Mouse (Mus musculus): ENCODE results near the gene Sec13. TPM values are rescaled to one million over a fixed set of nuclear protein-coding genes. Genes with fewer than 3 reads are reported as not detected.

Gene Sec13
- polyA plus RNA-seq, 1 experiment from 2014 or later = 250 TPM

- H3K9me3 ChIP-seq (ENCODE audit: control insufficient read depth, low read length) = no peaks in the 10 kb centered on the region
- H3K27ac ChIP-seq (ENCODE audit: low read depth) = no peak overlapping the region
- H3K4me3 ChIP-seq (ENCODE audit: low read depth, low read length) = no peak overlapping the region
- no peak overlapping the region for H3K4me2 ChIP-seq (ENCODE audit: low read length)
- no peak overlapping the region for H3K9ac ChIP-seq (ENCODE audit: low read length)
- ATAC-seq (replicated peaks; ENCODE audit: low FRiP score, low TSS enrichment, low read depth) (no peak), DNase-seq (ENCODE audit: low spot score) (no peak)
- H3K4me1 ChIP-seq (replicated peaks; ENCODE audit: control insufficient read depth, insufficient read depth, low read length) = no peaks in the 10 kb centered on the region
- no peaks in the 10 kb centered on the region for H3K36me3 ChIP-seq (ENCODE audit: control insufficient read depth, insufficient read depth, low read length)
- 83% methylated on average over 14 of the region's 14 CpGs for WGBS
- peaks cover 3% of the 10 kb centered on the region; the same call in 1 of the 2 replicates for H3K27me3 ChIP-seq (replicated peaks; ENCODE audit: control insufficient read depth, insufficient read depth, low read length)
Observed at GRCm38 (mm10) chr6:113747284-113747683, 6.7 kb upstream of the Sec13 start.

- no peak overlapping the region for H3K4me2 ChIP-seq (ENCODE audit: low read length)
- H3K9me3 ChIP-seq (ENCODE audit: control insufficient read depth, low read length) = no peaks in the 10 kb centered on the region
- no peak overlapping the region for H3K27ac ChIP-seq (ENCODE audit: low read depth)
- H3K4me1 ChIP-seq (replicated peaks; ENCODE audit: control insufficient read depth, insufficient read depth, low read length) = no peaks in the 10 kb centered on the region
- no peak overlapping the region for H3K4me3 ChIP-seq (ENCODE audit: low read depth, low read length)
- H3K9ac ChIP-seq (ENCODE audit: low read length) = no peak overlapping the region
- no peaks in the 10 kb centered on the region for H3K36me3 ChIP-seq (ENCODE audit: control insufficient read depth, insufficient read depth, low read length)
- H3K27me3 ChIP-seq (replicated peaks; ENCODE audit: control insufficient read depth, insufficient read depth, low read length) = peaks cover 3% of the 10 kb centered on the region; the same call in 1 of the 2 replicates
- ATAC-seq (replicated peaks; ENCODE audit: low FRiP score, low TSS enrichment, low read depth) = no peak
- no peak for DNase-seq (ENCODE audit: low spot score)
Observed at GRCm38 (mm10) chr6:113745117-113745516, 4.6 kb upstream of the Sec13 start.

GRCm38 (mm10) chr6:113743111-113743510 is 2.6 kb upstream of the Sec13 start:
- DNase-seq (ENCODE audit: low spot score) (no peak), ATAC-seq (replicated peaks; ENCODE audit: low FRiP score, low TSS enrichment, low read depth) (no peak)
- Histone ChIP-seq H3K4me2 (ENCODE audit: low read length) (no peak overlapping the region), H3K4me3 (ENCODE audit: low read depth, low read length) (no peak overlapping the region), H3K36me3 (ENCODE audit: control insufficient read depth, insufficient read depth, low read length) (peaks cover 5% of the 10 kb centered on the region; the same call in 1 of the 2 replicates), H3K27me3 (replicated peaks; ENCODE audit: control insufficient read depth, insufficient read depth, low read length) (0 out of 2 replicates have a peak, but pooled peaks cover 3% of the 10 kb centered on the region), H3K9ac (ENCODE audit: low read length) (no peak overlapping the region), H3K9me3 (ENCODE audit: control insufficient read depth, low read length) (no peaks in the 10 kb centered on the region), H3K4me1 (replicated peaks; ENCODE audit: control insufficient read depth, insufficient read depth, low read length) (0 out of 2 replicates have a peak, but pooled peaks cover 4% of the 10 kb centered on the region), H3K27ac (ENCODE audit: low read depth) (no peak overlapping the region)
- WGBS = 74% methylated on average over 1 of the region's 1 CpGs

GRCm38 (mm10) chr6:113742321-113742720 is 1.8 kb upstream of the Sec13 start:
- DNase-seq (ENCODE audit: low spot score) (no peak), ATAC-seq (replicated peaks; ENCODE audit: low FRiP score, low TSS enrichment, low read depth) (no peak)

GRCm38 (mm10) chr6:113741425-113741824 is 882 bp upstream of the Sec13 start:
- H3K9ac ChIP-seq (ENCODE audit: low read length) = no peak overlapping the region
- no peak for DNase-seq (ENCODE audit: low spot score)
- H3K9me3 ChIP-seq (ENCODE audit: control insufficient read depth, low read length) = no peaks in the 10 kb centered on the region
- H3K27me3 ChIP-seq (replicated peaks; ENCODE audit: control insufficient read depth, insufficient read depth, low read length) = no peaks in the 10 kb centered on the region
- no peak overlapping the region for H3K4me2 ChIP-seq (ENCODE audit: low read length)
- peaks cover 16% of the 10 kb centered on the region for H3K36me3 ChIP-seq (ENCODE audit: control insufficient read depth, insufficient read depth, low read length)
- WGBS = 69% methylated on average over 2 of the region's 2 CpGs
- 0 out of 2 replicates have a peak, but pooled peaks cover 4% of the 10 kb centered on the region for H3K4me1 ChIP-seq (replicated peaks; ENCODE audit: control insufficient read depth, insufficient read depth, low read length)
- H3K27ac ChIP-seq (ENCODE audit: low read depth) = no peak overlapping the region
- H3K4me3 ChIP-seq (ENCODE audit: low read depth, low read length) = no peak overlapping the region
- ATAC-seq (replicated peaks; ENCODE audit: low FRiP score, low TSS enrichment, low read depth) = no peak

More at GRCm38 (mm10) chr6:113742321-113742720, 1.8 kb upstream of the Sec13 start:
- H3K9ac ChIP-seq (ENCODE audit: low read length) = no peak overlapping the region
- H3K4me2 ChIP-seq (ENCODE audit: low read length) = no peak overlapping the region
- H3K27ac ChIP-seq (ENCODE audit: low read depth) = no peak overlapping the region
- H3K36me3 ChIP-seq (ENCODE audit: control insufficient read depth, insufficient read depth, low read length) = peaks cover 13% of the 10 kb centered on the region; the same call in 1 of the 2 replicates
- H3K9me3 ChIP-seq (ENCODE audit: control insufficient read depth, low read length) = no peaks in the 10 kb centered on the region
- 88% methylated on average over 1 of the region's 1 CpGs for WGBS
- H3K4me3 ChIP-seq (ENCODE audit: low read depth, low read length) = no peak overlapping the region
- H3K4me1 ChIP-seq (replicated peaks; ENCODE audit: control insufficient read depth, insufficient read depth, low read length) = 0 out of 2 replicates have a peak, but pooled peaks cover 4% of the 10 kb centered on the region
- no peaks in the 10 kb centered on the region for H3K27me3 ChIP-seq (replicated peaks; ENCODE audit: control insufficient read depth, insufficient read depth, low read length)

- Histone ChIP-seq H3K27ac (ENCODE audit: low read depth) (no peak overlapping the region), H3K4me2 (ENCODE audit: low read length) (no peak overlapping the region), H3K9ac (ENCODE audit: low read length) (no peak overlapping the region), H3K27me3 (replicated peaks; ENCODE audit: control insufficient read depth, insufficient read depth, low read length) (no peaks in the 10 kb centered on the region), H3K4me1 (replicated peaks; ENCODE audit: control insufficient read depth, insufficient read depth, low read length) (0 out of 2 replicates have a peak, but pooled peaks cover 4% of the 10 kb centered on the region), H3K4me3 (ENCODE audit: low read depth, low read length) (no peak overlapping the region), H3K9me3 (ENCODE audit: control insufficient read depth, low read length) (no peaks in the 10 kb centered on the region), H3K36me3 (ENCODE audit: control insufficient read depth, insufficient read depth, low read length) (peaks cover 55% of the 10 kb centered on the region)
- DNase-seq (ENCODE audit: low spot score) = no peak
- 90% methylated on average over 9 of the region's 9 CpGs for WGBS
- ATAC-seq (replicated peaks; ENCODE audit: low FRiP score, low TSS enrichment, low read depth) = no peak
Observed at GRCm38 (mm10) chr6:113737318-113738046, 3.1 kb downstream of the Sec13 start.

GRCm38 (mm10) chr6:113731296-113731695 is 9.2 kb downstream of the Sec13 start:
- H3K4me3 ChIP-seq (ENCODE audit: low read depth, low read length) = no peak overlapping the region
- DNase-seq (ENCODE audit: low spot score) (no peak), ATAC-seq (replicated peaks; ENCODE audit: low FRiP score, low TSS enrichment, low read depth) (no peak)
- no peak overlapping the region for H3K9ac ChIP-seq (ENCODE audit: low read length)
- no peaks in the 10 kb centered on the region for H3K27me3 ChIP-seq (replicated peaks; ENCODE audit: control insufficient read depth, insufficient read depth, low read length)
- WGBS = 85% methylated on average over 3 of the region's 3 CpGs
- H3K4me1 ChIP-seq (replicated peaks; ENCODE audit: control insufficient read depth, insufficient read depth, low read length) = no peaks in the 10 kb centered on the region
- H3K9me3 ChIP-seq (ENCODE audit: control insufficient read depth, low read length) = no peaks in the 10 kb centered on the region
- H3K36me3 ChIP-seq (ENCODE audit: control insufficient read depth, insufficient read depth, low read length) = peaks cover 99% of the 10 kb centered on the region
- H3K27ac ChIP-seq (ENCODE audit: low read depth) = no peak overlapping the region
- no peak overlapping the region for H3K4me2 ChIP-seq (ENCODE audit: low read length)

GRCm38 (mm10) chr6:113728181-113728580 is 12.4 kb downstream of the Sec13 start:
- Histone ChIP-seq H3K4me3 (ENCODE audit: low read depth, low read length) (no peak overlapping the region), H3K27me3 (replicated peaks; ENCODE audit: control insufficient read depth, insufficient read depth, low read length) (no peaks in the 10 kb centered on the region), H3K27ac (ENCODE audit: low read depth) (no peak overlapping the region), H3K9ac (ENCODE audit: low read length) (no peak overlapping the region), H3K4me1 (replicated peaks; ENCODE audit: control insufficient read depth, insufficient read depth, low read length) (no peaks in the 10 kb centered on the region), H3K9me3 (ENCODE audit: control insufficient read depth, low read length) (no peaks in the 10 kb centered on the region), H3K4me2 (ENCODE audit: low read length) (no peak overlapping the region), H3K36me3 (ENCODE audit: control insufficient read depth, insufficient read depth, low read length) (peaks cover 97% of the 10 kb centered on the region)
- ATAC-seq (replicated peaks; ENCODE audit: low FRiP score, low TSS enrichment, low read depth) (no peak), DNase-seq (ENCODE audit: low spot score) (no peak)
- 88% methylated on average over 7 of the region's 7 CpGs for WGBS

- Histone ChIP-seq H3K9me3 (ENCODE audit: control insufficient read depth, low read length) (no peaks in the 10 kb centered on the region), H3K9ac (ENCODE audit: low read length) (no peak overlapping the region), H3K4me3 (ENCODE audit: low read depth, low read length) (no peak overlapping the region), H3K4me2 (ENCODE audit: low read length) (no peak overlapping the region), H3K4me1 (replicated peaks; ENCODE audit: control insufficient read depth, insufficient read depth, low read length) (no peaks in the 10 kb centered on the region), H3K27me3 (replicated peaks; ENCODE audit: control insufficient read depth, insufficient read depth, low read length) (no peaks in the 10 kb centered on the region), H3K36me3 (ENCODE audit: control insufficient read depth, insufficient read depth, low read length) (peaks cover 85% of the 10 kb centered on the region), H3K27ac (ENCODE audit: low read depth) (no peak overlapping the region)
- 76% methylated on average over 4 of the region's 4 CpGs for WGBS
- no peak for DNase-seq (ENCODE audit: low spot score)
- no peak for ATAC-seq (replicated peaks; ENCODE audit: low FRiP score, low TSS enrichment, low read depth)
Observed at GRCm38 (mm10) chr6:113721061-113721460, 19.5 kb downstream of the Sec13 start.

Data from intestine, embryonic 14.5 days (tissue).